ENCODE assay signal across 8 mouse cellular contexts in the genomic region with DNA sequence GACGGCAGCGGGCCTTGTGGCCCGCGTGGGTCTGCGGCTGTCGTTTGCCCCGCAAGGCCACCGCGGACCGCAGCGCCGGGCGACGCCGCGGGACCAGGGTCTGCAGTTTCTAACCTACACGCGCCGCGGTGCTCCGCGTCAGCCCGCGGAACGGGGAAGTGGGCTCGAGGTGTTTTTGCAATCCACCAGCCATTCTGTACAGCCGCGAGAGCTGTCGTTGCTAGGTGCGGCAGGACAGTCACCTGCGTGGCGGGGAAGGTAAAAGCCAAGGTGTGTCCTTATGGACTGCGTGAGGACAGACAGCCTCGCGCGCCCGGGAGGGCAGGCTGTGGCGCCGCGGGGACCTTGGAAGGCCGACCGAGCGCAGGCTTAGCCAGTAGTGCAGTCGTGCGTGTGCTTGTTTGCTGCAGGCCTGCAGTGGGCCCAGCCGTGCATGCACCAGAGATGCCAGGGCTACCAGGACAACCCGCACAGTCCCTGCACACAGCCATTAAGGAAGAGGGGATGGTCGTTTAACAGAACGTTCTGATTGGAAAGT. TPM values are rescaled to one million over a fixed set of nuclear protein-coding genes. Genes with fewer than 3 reads are reported as not detected.
DNase-seq lines count a peak whose midpoint lies in the region; ATAC-seq and TF ChIP-seq lines count a peak whose summit lies in the region.

No protein-coding gene starts in this region.

- no peak for TF ChIP-seq CTCF in gastrocnemius, adult 2 months (IDR thresholded peaks at IDR 0.05)

- H3K4me2 ChIP-seq in limb, embryonic 13.5 days (replicated peaks): peak overlapping the region; percentile 78
- peak overlapping the region; percentile 72 for H3K4me2 ChIP-seq in midbrain, embryonic 12.5 days (replicated peaks)

- H3K9ac ChIP-seq in limb, embryonic 13.5 days: peak overlapping the region; percentile 96
- H3K9ac ChIP-seq in midbrain, embryonic 12.5 days (replicated peaks): peak overlapping the region; percentile 94

- H3K36me3 ChIP-seq in limb, embryonic 13.5 days: peaks cover 12% of the 10 kb centered on the region
- peaks cover 9% of the 10 kb centered on the region; the same call in 1 of the 2 replicates for H3K36me3 ChIP-seq in midbrain, embryonic 12.5 days

- H3K4me1 ChIP-seq in limb, embryonic 13.5 days: 0 out of 2 replicates have a peak, but pooled peaks cover 11% of the 10 kb centered on the region
- peaks cover 8% of the 10 kb centered on the region; the same call in 1 of the 2 replicates for H3K4me1 ChIP-seq in midbrain, embryonic 12.5 days

- H3K9me3 ChIP-seq in limb, embryonic 13.5 days: no peaks in the 10 kb centered on the region
- no peaks in the 10 kb centered on the region for H3K9me3 ChIP-seq in midbrain, embryonic 12.5 days

- peak; percentile 43 for ATAC-seq in granulocyte monocyte progenitor cell, adult 5-6 weeks (replicated peaks; ENCODE audit: poor library complexity, severe bottlenecking)
- peak; percentile 60 for ATAC-seq in limb, embryonic 13.5 days (ENCODE audit: low FRiP score, low read depth)
- peak; percentile 77 for ATAC-seq in midbrain, embryonic 12.5 days (ENCODE audit: low FRiP score, low read depth)

- H3K27me3 ChIP-seq in limb, embryonic 13.5 days: no peaks in the 10 kb centered on the region
- no peaks in the 10 kb centered on the region for H3K27me3 ChIP-seq in midbrain, embryonic 12.5 days

- peak overlapping the region; percentile 93 for H3K27ac ChIP-seq in gastrocnemius, adult 2 months
- H3K27ac ChIP-seq in limb, embryonic 13.5 days: peak overlapping the region; percentile 92
- H3K27ac ChIP-seq in midbrain, embryonic 12.5 days (replicated peaks): peak overlapping the region; percentile 97

- DNase-seq in gastrocnemius, adult 2 months: peak; percentile 66
- DNase-seq in gastrocnemius, postnatal 36 days: no peak
- peak; percentile 80 for DNase-seq in embryo, embryonic 10 days (ENCODE audit: low spot score)
- peak; percentile 56 for DNase-seq in kidney, adult 11 months
- peak; percentile 18 for DNase-seq in skeletal muscle tissue, adult 2 months (ENCODE audit: low read depth, low spot score)

- peak overlapping the region; percentile 85 for H3K4me3 ChIP-seq in gastrocnemius, adult 2 months
- H3K4me3 ChIP-seq in limb, embryonic 13.5 days: peak overlapping the region; percentile 97
- peak overlapping the region; percentile 93 for H3K4me3 ChIP-seq in midbrain, embryonic 12.5 days

- under 1% methylated on average over 49 of the region's 49 CpGs for WGBS in limb, embryonic 13.5 days
- WGBS in midbrain, embryonic 12.5 days: under 1% methylated on average over 49 of the region's 49 CpGs

- intact Hi-C loops in gastrocnemius, adult 2 months (cut with DNase I): loop anchor here (5.0 kb wide), 2 partner anchors 41 to 251 kb away; a partner anchor contains a TSS
- intact Hi-C loops in gastrocnemius, postnatal 36 days (cut with DNase I): loop anchor here (5.0 kb wide), 1 partner anchor 41 kb away; a partner anchor contains a TSS

RNA-seq across cellular contexts. Expression of a gene that starts 0.6 kb away (rescaled TPM):
- total RNA-seq in gastrocnemius, adult 2 months (2021): 1 to 10 TPM; 5.7 to 6.5 TPM
- 1 to 10 TPM; 4.0 to 6.2 TPM for total RNA-seq in gastrocnemius, postnatal 36 days (2021)
- 27.9 TPM in 2 replicates for total RNA-seq in granulocyte monocyte progenitor cell, adult 5-6 weeks (2014; fragmentation: Nextera tagmentation)
- 16.0 and 16.8 TPM in 2 replicates for total RNA-seq in granulocyte monocyte progenitor cell, adult 5-6 weeks (2017)
- polyA plus RNA-seq in limb, embryonic 13.5 days (2015; fragmentation: Nextera tagmentation; extraction: Ambion mirVana): 12.4 and 12.6 TPM in 2 replicates
- 13.7 and 14.1 TPM in 2 replicates for polyA plus RNA-seq in midbrain, embryonic 12.5 days (2016; fragmentation: Nextera tagmentation; extraction: Ambion mirVana)

RNA-seq across cellular contexts. Expression of a gene that starts 5.4 kb away (rescaled TPM):
- total RNA-seq in gastrocnemius, adult 2 months (2021): 1 to 10 TPM in 1 of 2 experiments, under 1 TPM in 1; 0.42 to 1.2 TPM
- total RNA-seq in gastrocnemius, postnatal 36 days (2021): under 1 TPM; 0.27 to 0.69 TPM
- 0.13 and 11.2 TPM in 2 replicates for total RNA-seq in granulocyte monocyte progenitor cell, adult 5-6 weeks (2014; fragmentation: Nextera tagmentation)
- total RNA-seq in granulocyte monocyte progenitor cell, adult 5-6 weeks (2017): 2.0 and 5.1 TPM in 2 replicates
- polyA plus RNA-seq in limb, embryonic 13.5 days (2015; fragmentation: Nextera tagmentation; extraction: Ambion mirVana): 5.6 and 6.1 TPM in 2 replicates
- 13.1 and 14.1 TPM in 2 replicates for polyA plus RNA-seq in midbrain, embryonic 12.5 days (2016; fragmentation: Nextera tagmentation; extraction: Ambion mirVana)

RNA-seq across cellular contexts. Expression of a gene that starts 22.8 kb away (rescaled TPM):
- 10 to 100 TPM; 11.2 to 18.9 TPM for total RNA-seq in gastrocnemius, adult 2 months (2021)
- 10 to 100 TPM; 12.4 to 14.2 TPM for total RNA-seq in gastrocnemius, postnatal 36 days (2021)
- total RNA-seq in granulocyte monocyte progenitor cell, adult 5-6 weeks (2014; fragmentation: Nextera tagmentation): 157 and 161 TPM in 2 replicates
- total RNA-seq in granulocyte monocyte progenitor cell, adult 5-6 weeks (2017): 534 and 557 TPM in 2 replicates
- polyA plus RNA-seq in limb, embryonic 13.5 days (2015; fragmentation: Nextera tagmentation; extraction: Ambion mirVana): 282 and 324 TPM in 2 replicates
- polyA plus RNA-seq in midbrain, embryonic 12.5 days (2016; fragmentation: Nextera tagmentation; extraction: Ambion mirVana): 204 and 215 TPM in 2 replicates

RNA-seq across cellular contexts. Expression of a gene that starts 41.0 kb away (rescaled TPM):
- 1 to 10 TPM; 6.1 to 6.6 TPM for total RNA-seq in gastrocnemius, adult 2 months (2021)
- total RNA-seq in gastrocnemius, postnatal 36 days (2021): 1 to 10 TPM; 5.9 to 6.4 TPM
- total RNA-seq in granulocyte monocyte progenitor cell, adult 5-6 weeks (2014; fragmentation: Nextera tagmentation): 10.0 and 11.3 TPM in 2 replicates
- 12.0 and 14.2 TPM in 2 replicates for total RNA-seq in granulocyte monocyte progenitor cell, adult 5-6 weeks (2017)
- polyA plus RNA-seq in limb, embryonic 13.5 days (2015; fragmentation: Nextera tagmentation; extraction: Ambion mirVana): 21.6 and 22.4 TPM in 2 replicates
- polyA plus RNA-seq in midbrain, embryonic 12.5 days (2016; fragmentation: Nextera tagmentation; extraction: Ambion mirVana): 27.7 and 28.3 TPM in 2 replicates

Comparison
In these comparisons a context has a peak if more than half of its experiments do, and no peak if none do; other contexts are left out.
1. DNase-seq: peak in gastrocnemius, adult 2 months (single experiment), embryo, embryonic 10 days (single experiment), kidney, adult 11 months (single experiment) and skeletal muscle tissue, adult 2 months (single experiment); none in gastrocnemius, postnatal 36 days (0 of 2).
2. RNA of a gene that starts 22.8 kb away (total RNA-seq): 157 to 557 TPM in granulocyte monocyte progenitor cell, adult 5-6 weeks; 11.2 to 18.9 TPM in gastrocnemius, adult 2 months and 12.4 to 14.2 TPM in gastrocnemius, postnatal 36 days; every median in the first group is over 4 times any median in the second.
3. Peak in every context shown above with its lines, with median percentiles within 50 percentile points of each other: H3K27ac ChIP-seq, H3K4me3 ChIP-seq and ATAC-seq.